Mouse (Mus musculus): ENCODE data around the gene Slc35e3.

GRCm38 (mm10) chr10:117757796-117758342 lies 11.7 kb upstream of the Slc35e3 start:
- no peak for TF ChIP-seq EP300 (IDR thresholded peaks at IDR 0.05; ENCODE audit: insufficient read depth, low read depth, low read length)
- no peak for TF ChIP-seq POLR2A (IDR thresholded peaks at IDR 0.05; ENCODE audit: insufficient read depth, low read length)
- TF ChIP-seq CTCF (IDR thresholded peaks at IDR 0.05; ENCODE audit: low read depth, low read length) = no peak
